ENCODE assay signal across 29 mouse cellular contexts in the genomic region with DNA sequence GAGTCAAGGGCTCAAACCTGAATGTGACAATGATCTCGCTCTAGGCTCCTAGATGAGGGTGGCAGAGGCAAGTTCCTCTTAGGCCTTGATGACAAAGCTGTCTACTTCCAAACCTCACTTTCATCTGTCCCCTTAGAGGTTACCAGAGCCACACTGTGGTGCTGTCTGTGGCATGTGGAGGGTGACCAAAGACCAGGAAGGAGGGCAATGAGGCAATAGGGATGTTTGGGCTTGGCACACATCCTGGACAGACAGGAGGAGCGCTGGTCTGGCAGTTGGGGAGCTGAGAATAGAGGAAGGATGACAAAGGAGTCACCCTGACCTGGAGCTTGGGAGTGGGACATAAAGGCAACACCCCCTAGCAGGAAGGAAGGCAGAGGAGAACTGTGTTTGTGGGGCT. TPM values are rescaled to one million over a fixed set of nuclear protein-coding genes. Genes with fewer than 3 reads are reported as not detected.
A peak's percentile ranks its signal among the peaks of the same experiment; 100 is the strongest.
DNase-seq lines count a peak whose midpoint lies in the region; ATAC-seq lines count a peak whose summit lies in the region.
"Had no signal": no experiment of that assay in that cellular context is flagged by ENCODE, and none has a peak within 500 bp of the region (broad histone marks: within the 10 kb centered on the region; RNA-seq: fewer than 3 reads in every experiment).

No protein-coding gene starts in this region.

- H3K36me3 ChIP-seq in forebrain, embryonic 13.5 days (ENCODE audit: poor library complexity, severe bottlenecking), result no peaks in the 10 kb centered on the region
- no peaks in the 10 kb centered on the region for H3K36me3 ChIP-seq in forebrain, embryonic 15.5 days
- H3K36me3 ChIP-seq in neural tube, embryonic 15.5 days, result no peaks in the 10 kb centered on the region
- H3K36me3 ChIP-seq: embryonic facial prominence, embryonic 13.5 days; forebrain, embryonic 10.5 days; G1E; heart, embryonic 10.5 days; hindbrain, embryonic 15.5 days; limb, embryonic 13.5 days had no signal

- H3K4me3 ChIP-seq in forebrain, embryonic 13.5 days, result no peak overlapping the region
- H3K4me3 ChIP-seq in forebrain, embryonic 15.5 days, result no peak overlapping the region
- no peak overlapping the region for H3K4me3 ChIP-seq in neural tube, embryonic 15.5 days (replicated peaks)
- H3K4me3 ChIP-seq: embryonic facial prominence, embryonic 13.5 days; heart, embryonic 10.5 days; hindbrain, embryonic 15.5 days; limb, embryonic 13.5 days; megakaryocyte, embryonic 14.5 days had no signal

- peaks cover 41% of the 10 kb centered on the region for H3K27me3 ChIP-seq in forebrain, embryonic 13.5 days
- H3K27me3 ChIP-seq in forebrain, embryonic 15.5 days, result no peaks in the 10 kb centered on the region
- 0 out of 2 replicates have a peak, but pooled peaks cover 4% of the 10 kb centered on the region for H3K27me3 ChIP-seq in neural tube, embryonic 15.5 days (replicated peaks)
- H3K27me3 ChIP-seq: hindbrain, embryonic 15.5 days had no signal

- H3K9ac ChIP-seq in forebrain, embryonic 13.5 days, result no peak overlapping the region
- H3K9ac ChIP-seq in forebrain, embryonic 15.5 days (replicated peaks), result no peak overlapping the region
- H3K9ac ChIP-seq in neural tube, embryonic 15.5 days (replicated peaks), result no peak overlapping the region
- H3K9ac ChIP-seq: embryonic facial prominence, embryonic 13.5 days; forebrain, postnatal 0 days; hindbrain, embryonic 15.5 days; limb, embryonic 13.5 days had no signal

- intact Hi-C loops in left cerebral cortex, postnatal 14 days (cut with DNase I), result no loop called here

- WGBS in forebrain, embryonic 13.5 days, result 97% methylated on average over 2 of the region's 2 CpGs
- WGBS in forebrain, embryonic 15.5 days, result 90% methylated on average over 2 of the region's 2 CpGs
- WGBS in neural tube, embryonic 15.5 days, result 87% methylated on average over 2 of the region's 2 CpGs

- no peak overlapping the region for H3K4me2 ChIP-seq in forebrain, embryonic 13.5 days
- no peak overlapping the region for H3K4me2 ChIP-seq in forebrain, embryonic 15.5 days (replicated peaks)
- H3K4me2 ChIP-seq in neural tube, embryonic 15.5 days, result no peak overlapping the region
- H3K4me2 ChIP-seq: embryonic facial prominence, embryonic 13.5 days; hindbrain, embryonic 15.5 days; limb, embryonic 13.5 days; liver, embryonic 11.5 days had no signal

- peak overlapping the region; percentile 76 for H3K27ac ChIP-seq in forebrain, embryonic 13.5 days
- H3K27ac ChIP-seq in forebrain, embryonic 15.5 days (replicated peaks), result no peak overlapping the region
- H3K27ac ChIP-seq in neural tube, embryonic 15.5 days (replicated peaks), result peak overlapping the region; percentile 69; the same call in 1 of the 2 replicates
- H3K27ac ChIP-seq: embryonic facial prominence, embryonic 13.5 days; heart, embryonic 10.5 days; limb, embryonic 13.5 days had no signal

- H3K9me3 ChIP-seq in forebrain, embryonic 13.5 days (replicated peaks), result no peaks in the 10 kb centered on the region
- H3K9me3 ChIP-seq in forebrain, embryonic 15.5 days, result no peaks in the 10 kb centered on the region
- H3K9me3 ChIP-seq in neural tube, embryonic 15.5 days (replicated peaks), result no peaks in the 10 kb centered on the region
- H3K9me3 ChIP-seq: embryonic facial prominence, embryonic 13.5 days; forebrain, embryonic 10.5 days; G1E; heart, embryonic 10.5 days; hindbrain, embryonic 15.5 days; limb, embryonic 13.5 days; megakaryocyte, embryonic 14.5 days had no signal

- no peak for DNase-seq in neural tube, embryonic 10.5 days (ENCODE audit: extremely low spot score, low spot score)
- DNase-seq in monocyte, adult 2 months (ENCODE audit: low read depth in 1 of 2, low spot score in 2 of 2), result peak; percentile 23 to 58
- DNase-seq in heart, adult 8-10 months (ENCODE audit: low spot score), result no peak
- DNase-seq in lung, postnatal 36 days, result no peak
- no peak for DNase-seq in left cerebral cortex, postnatal 14 days (ENCODE audit: low spot score in 2 of 2)
- DNase-seq: adrenal gland, adult 8-10 months; cerebellum, adult 8-10 months; forebrain, postnatal 0 days; gastrocnemius, postnatal 10 days; heart, postnatal 36 days; kidney, adult 11 months; kidney, postnatal 14 days; lung, adult 18-20 months; right cerebral cortex, adult 18-20 months; thymus, adult 2 months; thymus, postnatal 36 days had no signal

- H3K4me1 ChIP-seq in forebrain, embryonic 13.5 days, result peaks cover 17% of the 10 kb centered on the region
- peaks cover 15% of the 10 kb centered on the region for H3K4me1 ChIP-seq in forebrain, embryonic 15.5 days
- peaks cover 29% of the 10 kb centered on the region for H3K4me1 ChIP-seq in neural tube, embryonic 15.5 days

- ATAC-seq in forebrain, embryonic 13.5 days, result no peak
- ATAC-seq in forebrain, embryonic 15.5 days (replicated peaks), result no peak
- no peak for ATAC-seq in neural tube, embryonic 15.5 days (ENCODE audit: low FRiP score)
- ATAC-seq: inflammation-experienced regulatory T-cells, adult 6 months; lung, postnatal 0 days had no signal

RNA-seq across cellular contexts. Expression of a gene that starts 29.8 kb away (rescaled TPM):
- 22.6 and 25.1 TPM in 2 replicates for polyA plus RNA-seq in forebrain, embryonic 13.5 days (2015; fragmentation: Nextera tagmentation; extraction: Ambion mirVana)
- polyA plus RNA-seq in forebrain, embryonic 15.5 days (2015; fragmentation: Nextera tagmentation; extraction: Ambion mirVana), result 31.9 and 32.2 TPM in 2 replicates
- 31.2 and 37.7 TPM in 2 replicates for polyA plus RNA-seq in neural tube, embryonic 15.5 days (2015; fragmentation: Nextera tagmentation; extraction: Ambion mirVana)
- total RNA-seq in heart, adult 8-10 months (2022), result 10 to 100 TPM; 45.6 to 69.5 (median 56.6) TPM
- total RNA-seq in left cerebral cortex, postnatal 14 days (2021), result 100 to 1,000 TPM; 106 to 114 TPM

Comparison
In these comparisons a context has a peak if more than half of its experiments do, and no peak if none do; other contexts are left out.
1. DNase-seq: peak in monocyte, adult 2 months (2 of 2); none in neural tube, embryonic 10.5 days (single experiment), heart, adult 8-10 months (single experiment), lung, postnatal 36 days (single experiment) and left cerebral cortex, postnatal 14 days (0 of 2).